Mouse (Mus musculus): ENCODE results near the gene Opn3. TPM values are rescaled to one million over a fixed set of nuclear protein-coding genes. Genes with fewer than 3 reads are reported as not detected.

The Opn3 gene
- polyA plus RNA-seq, 1 experiment from 2014 or later: 8.7 TPM

- Histone ChIP-seq H3K9me3 (no peaks in the 10 kb centered on the region), H3K27me3 (no peaks in the 10 kb centered on the region), H3K4me2 (no peak overlapping the region), H3K9ac (no peak overlapping the region), H3K27ac (replicated peaks) (no peak overlapping the region), H3K4me3 (no peak overlapping the region), H3K36me3 (0 out of 2 replicates have a peak, but pooled peaks cover 6% of the 10 kb centered on the region), H3K4me1 (replicated peaks) (peaks cover 9% of the 10 kb centered on the region)
- 85% methylated on average over 6 of the region's 6 CpGs for WGBS
- ATAC-seq (ENCODE audit: low FRiP score, low read depth): no peak
These were observed 68.9 kb downstream of the Opn3 start for GRCm38 (mm10) chr1:175623656-175624055.

DNA sequence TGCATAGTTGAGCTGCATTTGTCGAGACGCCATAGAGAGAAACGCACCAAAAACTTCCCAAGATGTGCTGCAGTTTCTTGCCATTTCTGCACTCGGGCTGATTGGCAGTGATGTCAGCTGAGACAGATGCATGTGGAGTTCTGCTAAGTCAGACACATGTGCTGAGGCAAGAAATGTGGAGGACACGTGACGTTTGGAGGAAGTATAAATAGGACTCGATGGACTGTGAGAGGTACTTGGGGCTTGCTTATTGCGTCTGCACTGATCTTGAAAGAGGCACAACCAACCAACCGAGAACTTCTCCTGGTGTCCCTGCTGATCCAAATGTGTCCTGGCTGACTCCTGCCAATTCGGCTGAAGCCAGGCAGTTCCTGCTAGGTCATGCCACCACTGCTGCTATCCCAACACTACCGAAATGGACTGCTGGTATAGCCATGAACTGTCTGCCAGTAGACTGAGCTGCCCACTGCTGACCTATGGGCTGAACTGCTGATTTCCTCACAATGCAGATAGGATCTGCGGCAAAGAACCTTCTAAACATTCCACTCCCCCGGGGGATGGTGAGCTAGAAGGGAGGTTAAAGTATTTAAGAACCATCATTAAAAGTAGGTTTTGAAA is 72.7 kb downstream of the Opn3 start, which contains the start of gene Kmo:
Kmo (plus strand) TSS at position 568 of the 618 bp plus-strand sequence.
- ATAC-seq (ENCODE audit: low FRiP score, low read depth): no peak
- H3K4me2 ChIP-seq: no peak within 1 kb of the TSS
- H3K9me3 ChIP-seq: no peaks in the 10 kb centered on the region
- 92% methylated on average over 13 of the region's 13 CpGs for WGBS
- H3K27me3 ChIP-seq: no peaks in the 10 kb centered on the region
- H3K9ac ChIP-seq: no peak within 1 kb of the TSS
- no peak within 1 kb of the TSS for H3K4me3 ChIP-seq
- peaks cover 30% of the 10 kb centered on the region for H3K36me3 ChIP-seq
- no peak within 1 kb of the TSS for H3K27ac ChIP-seq (replicated peaks)
- H3K4me1 ChIP-seq (replicated peaks): peaks cover 9% of the 10 kb centered on the region

DNA sequence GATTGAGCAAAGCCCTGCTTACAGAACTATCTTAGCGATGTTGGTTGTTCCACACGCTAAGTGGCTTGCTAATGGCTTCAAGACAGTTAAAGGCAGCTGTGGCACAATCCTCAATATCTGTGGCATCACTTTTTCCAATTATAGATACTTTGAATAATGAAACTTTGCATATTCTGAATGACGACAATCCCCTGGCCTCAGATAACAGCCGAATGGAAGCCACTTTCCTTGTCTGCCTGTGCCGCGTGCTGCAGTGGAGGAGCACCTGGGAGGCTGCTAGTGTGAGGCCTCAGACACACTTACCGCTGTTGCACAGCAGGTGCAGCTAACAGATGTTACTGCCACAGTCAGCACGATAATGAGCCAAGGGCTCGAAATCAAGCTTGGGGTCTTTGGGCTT is 77.6 kb downstream of the Opn3 start:
- Histone ChIP-seq H3K4me3 (no peak overlapping the region), H3K4me2 (no peak overlapping the region), H3K36me3 (peaks cover 63% of the 10 kb centered on the region), H3K27me3 (no peaks in the 10 kb centered on the region), H3K9ac (no peak overlapping the region), H3K9me3 (no peaks in the 10 kb centered on the region), H3K27ac (replicated peaks) (no peak overlapping the region), H3K4me1 (replicated peaks) (no peaks in the 10 kb centered on the region)
- WGBS: 83% methylated on average over 9 of the region's 9 CpGs
- ATAC-seq (ENCODE audit: low FRiP score, low read depth): no peak

Other genes with a start within 250 kb of the Opn3 start
- gene Rgs7, start 200.3 kb downstream of the Opn3 start, polyA plus RNA-seq (2015; fragmentation: Nextera tagmentation; extraction: Ambion mirVana): 41.0 and 42.6 TPM in 2 replicates
- gene Kmo, start 72.4 kb downstream of the Opn3 start, polyA plus RNA-seq (2015; fragmentation: Nextera tagmentation; extraction: Ambion mirVana): 0.13 TPM in 1 of 2 replicates, not detected in the other
- 97.9 and 106 TPM in 2 replicates for gene Fh1, start 67.1 kb downstream of the Opn3 start, polyA plus RNA-seq (2015; fragmentation: Nextera tagmentation; extraction: Ambion mirVana)
- gene Chml, start 125 bp upstream of the Opn3 start, polyA plus RNA-seq (2015; fragmentation: Nextera tagmentation; extraction: Ambion mirVana): 3.3 and 3.7 TPM in 2 replicates
- 0.08 TPM in 1 of 2 replicates, not detected in the other for gene Wdr64, start 5.8 kb upstream of the Opn3 start, polyA plus RNA-seq (2015; fragmentation: Nextera tagmentation; extraction: Ambion mirVana)
- 9.7 and 13.8 TPM in 2 replicates for gene Exo1, start 187.8 kb upstream of the Opn3 start, polyA plus RNA-seq (2015; fragmentation: Nextera tagmentation; extraction: Ambion mirVana)
- not detected in 2 replicates for gene Gm38100, start 227.6 kb upstream of the Opn3 start, polyA plus RNA-seq (2015; fragmentation: Nextera tagmentation; extraction: Ambion mirVana)

All from hindbrain, embryonic 15.5 days (tissue).